Mouse (Mus musculus) cerebellum, adult 11 months (tissue): ENCODE data around the gene Olfr393.

Source experiments
- DNase-seq: peaks from one replicate; pipeline ENCODE4 v3.0.0; 2022

The Olfr393 gene

DNA sequence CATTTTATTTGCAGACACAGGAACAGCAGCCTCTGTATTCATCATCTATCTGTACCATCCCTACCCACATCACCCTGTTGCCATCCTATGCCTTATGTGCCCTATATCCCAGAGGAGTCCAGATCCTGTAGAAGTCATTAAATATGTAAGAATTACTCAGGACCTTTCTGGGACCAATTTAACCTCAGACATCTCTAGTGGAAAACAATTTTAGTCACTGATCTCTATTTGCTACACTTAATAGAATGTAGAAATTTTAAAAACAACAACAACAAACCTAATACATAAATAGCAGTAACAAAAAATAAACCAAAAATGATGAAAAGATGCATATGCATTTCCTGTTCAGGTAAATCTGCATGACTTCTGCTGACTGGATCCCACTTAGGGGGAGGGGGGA lies at the start of gene Olfr393:
TSS of gene Olfr393 (minus strand) at position 101 of the 400 bp plus-strand sequence.
- no peak for DNase-seq

DNA sequence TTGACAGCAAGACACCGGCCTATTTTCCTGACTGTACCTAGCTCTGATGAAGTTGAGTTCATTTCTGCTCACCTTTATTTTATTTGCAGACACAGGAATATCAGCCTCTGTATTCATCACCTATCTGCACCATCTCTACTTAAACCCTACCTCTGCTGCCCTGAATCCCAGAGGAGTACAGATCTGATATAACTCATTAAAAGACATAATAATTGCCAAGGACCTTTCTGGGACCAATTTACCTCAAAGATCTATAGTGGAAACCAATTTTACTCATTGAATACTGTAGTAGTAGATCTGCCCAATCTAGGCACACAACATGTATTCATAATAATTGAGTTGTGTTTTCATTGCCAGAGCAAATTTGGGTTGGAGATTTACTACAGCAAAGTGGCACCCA lies 39.4 kb upstream of the Olfr393 start, which contains the start of gene Olfr394:
TSS of gene Olfr394 (minus strand) at position 101 of the 400 bp plus-strand sequence.
- no peak for DNase-seq

DNA sequence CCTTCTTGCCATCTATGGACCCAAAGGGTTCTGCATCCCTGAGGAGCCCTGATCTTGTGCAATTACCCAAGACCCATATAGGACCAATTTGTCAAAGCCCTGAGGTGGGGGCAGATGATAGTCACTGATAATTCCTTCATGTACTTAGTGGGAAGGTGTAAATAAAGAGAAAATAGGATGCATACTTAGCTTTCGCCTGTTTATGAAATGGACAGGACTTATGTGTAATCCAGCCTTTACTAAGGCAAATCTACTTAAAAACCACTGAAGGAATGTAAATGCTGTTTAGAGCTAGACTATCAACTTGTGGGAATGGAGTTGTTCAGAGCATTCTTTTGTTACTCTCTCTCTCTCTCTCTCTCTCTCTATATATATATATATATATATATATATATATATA lies 34.3 kb downstream of the Olfr393 start, which contains the start of gene Olfr392:
TSS of gene Olfr392 (minus strand) at position 101 of the 400 bp plus-strand sequence.
- DNase-seq = no peak

DNA sequence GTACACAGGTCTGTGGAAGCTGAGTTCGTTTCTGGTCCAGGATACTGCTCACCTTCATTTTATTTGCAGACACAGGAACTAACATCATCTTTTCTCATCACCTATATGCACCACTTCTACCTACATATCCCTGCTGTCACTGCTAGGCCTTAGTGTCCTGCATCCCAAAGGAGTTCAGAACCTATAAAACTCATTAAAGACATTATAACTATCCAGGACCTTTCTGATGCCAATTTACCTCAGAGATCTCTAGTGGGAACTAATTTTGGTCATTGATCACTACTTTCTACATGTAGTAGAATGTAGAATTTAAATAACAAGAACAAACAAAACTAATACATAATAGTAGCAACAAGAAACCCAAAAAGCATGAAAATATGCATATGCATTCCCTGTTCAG lies 48.3 kb downstream of the Olfr393 start, which contains the start of gene Olfr391-ps:
TSS of gene Olfr391-ps (minus strand) at position 101 of the 400 bp plus-strand sequence.
- DNase-seq = no peak
